Mouse (Mus musculus) intestine, postnatal 0 days (tissue): Measurements from ENCODE around the gene Fez2. TPM values are rescaled to one million over a fixed set of nuclear protein-coding genes. Genes with fewer than 3 reads are reported as not detected.

Experiments used
- ATAC-seq: fragments of 200-750 bp; cut with Nextera tagmentation; 2 replicates; pipeline ENCODE4 v1.8.0; 2017; ENCODE audit warnings: mild to moderate bottlenecking, moderate TSS enrichment, moderate library complexity
- H3K27ac ChIP-seq: fragments of 300-500 bp; sonication (generic); 2 replicates; pipeline ENCODE4 v1.5.1; 2014; ENCODE audit warnings: mild to moderate bottlenecking, low read depth, low read length, moderate library complexity
- H3K27me3 ChIP-seq: fragments of 300-500 bp; sonication (generic); replicated peaks from 2 replicates; pipeline ENCODE4 v1.6.1; 2014; ENCODE audit warnings: low read length, mixed read lengths; ENCODE audit not compliant: control insufficient read depth, insufficient read depth
- H3K36me3 ChIP-seq: fragments of 300-500 bp; sonication (generic); 2 replicates; pipeline ENCODE4 v1.6.1; 2014; ENCODE audit warnings: mild to moderate bottlenecking, moderate library complexity; ENCODE audit not compliant: control insufficient read depth, insufficient read depth
- H3K4me1 ChIP-seq: fragments of 300-500 bp; sonication (generic); replicated peaks from 2 replicates; pipeline ENCODE4 v1.6.1; 2014; ENCODE audit warnings: antibody characterized with exemption, low read length, mixed read lengths; ENCODE audit not compliant: control insufficient read depth, insufficient read depth
- H3K4me2 ChIP-seq: fragments of 300-500 bp; sonication (generic); replicated peaks from 2 replicates; pipeline ENCODE4 v1.6.1; 2014; ENCODE audit warnings: low read depth, mild to moderate bottlenecking, moderate library complexity
- H3K4me3 ChIP-seq: fragments of 300-500 bp; sonication (generic); 2 replicates; pipeline ENCODE4 v1.5.1; 2014; ENCODE audit warnings: low read depth, low read length
- H3K9ac ChIP-seq: fragments of 300-500 bp; sonication (generic); 2 replicates; pipeline ENCODE4 v1.6.1; 2014; ENCODE audit warnings: mild to moderate bottlenecking, low read depth, low read length
- H3K9me3 ChIP-seq: fragments of 300-500 bp; sonication (generic); 2 replicates; pipeline ENCODE4 v1.6.1; 2016; ENCODE audit warnings: mixed run types; ENCODE audit not compliant: control insufficient read depth
- CTCF ChIP-seq: sonication (generic); IDR thresholded peaks from 2 replicates; pipeline ENCODE4 v1.5.1; 2016; ENCODE audit warnings: low read depth, mild to moderate bottlenecking, control low read depth, antibody characterized with exemption, moderate library complexity
- WGBS: fragments of 180-500 bp; shearing (Covaris S2); extraction: QIAGEN DNeasy Blood & Tissue Kit; methylation state at CpG from one replicate; pipeline ENCODE4 v1.1.7; 2014; 5-methylcytosine and 5-hydroxymethylcytosine counted together
- polyA plus RNA-seq: library from polyadenylated mRNA; unstranded; fragments of >200 nt; fragmentation: Nextera tagmentation; extraction: Ambion mirVana; gene quantifications from 2 replicates; pipeline ENCODE4 v1.2.1, GENCODE M21; 2015

Fez2 gene
- polyA plus RNA-seq, 1 experiment from 2014 or later = 59.4 TPM

GRCm38 (mm10) chr17:78419216-78419615 is 1.3 kb upstream of the Fez2 start:
- H3K4me2 ChIP-seq = no peak overlapping the region
- H3K9ac ChIP-seq = no peak overlapping the region
- H3K27me3 ChIP-seq = no peaks in the 10 kb centered on the region
- H3K4me3 ChIP-seq = no peak overlapping the region
- 64% methylated on average over 4 of the region's 4 CpGs for WGBS
- no peak for ATAC-seq
- no peaks in the 10 kb centered on the region for H3K36me3 ChIP-seq
- no peak for TF ChIP-seq CTCF
- H3K9me3 ChIP-seq = no peaks in the 10 kb centered on the region
- H3K27ac ChIP-seq = no peak overlapping the region
- peaks cover 10% of the 10 kb centered on the region for H3K4me1 ChIP-seq

- peak; percentile 86 for ATAC-seq
- H3K36me3 ChIP-seq = peaks cover 12% of the 10 kb centered on the region
Measured at GRCm38 (mm10) chr17:78415255-78415654, 2.7 kb downstream of the Fez2 start.

GRCm38 (mm10) chr17:78409900-78410299 is 8.1 kb downstream of the Fez2 start:
- Histone ChIP-seq H3K4me3 (no peak overlapping the region), H3K27me3 (no peaks in the 10 kb centered on the region), H3K9ac (no peak overlapping the region), H3K4me2 (no peak overlapping the region), H3K27ac (no peak overlapping the region), H3K36me3 (peaks cover 12% of the 10 kb centered on the region), H3K4me1 (peaks cover 9% of the 10 kb centered on the region; the same call in 1 of the 2 replicates), H3K9me3 (no peaks in the 10 kb centered on the region)
- no peak for TF ChIP-seq CTCF
- WGBS = 60% methylated on average over 2 of the region's 2 CpGs
- ATAC-seq = no peak

More at GRCm38 (mm10) chr17:78415255-78415654, 2.7 kb downstream of the Fez2 start:
- Histone ChIP-seq H3K27me3 (no peaks in the 10 kb centered on the region), H3K27ac (peak overlapping the region; percentile 88), H3K9me3 (no peaks in the 10 kb centered on the region), H3K4me1 (peaks cover 14% of the 10 kb centered on the region), H3K4me2 (peak overlapping the region; percentile 24; the same call in 1 of the 2 replicates), H3K4me3 (no peak overlapping the region), H3K9ac (no peak overlapping the region)
- WGBS = 43% methylated on average over 2 of the region's 2 CpGs
- no peak for TF ChIP-seq CTCF

GRCm38 (mm10) chr17:78408386-78408785 is 9.6 kb downstream of the Fez2 start:
- Histone ChIP-seq H3K4me3 (no peak overlapping the region), H3K9ac (no peak overlapping the region), H3K27me3 (no peaks in the 10 kb centered on the region), H3K4me1 (peaks cover 7% of the 10 kb centered on the region; the same call in 1 of the 2 replicates), H3K4me2 (no peak overlapping the region), H3K9me3 (no peaks in the 10 kb centered on the region), H3K36me3 (peaks cover 12% of the 10 kb centered on the region), H3K27ac (peak overlapping the region; percentile 71)
- peak; percentile 85 for ATAC-seq
- TF ChIP-seq CTCF = no peak
- WGBS = 60% methylated on average over 10 of the region's 10 CpGs

- WGBS = 57% methylated on average over 4 of the region's 4 CpGs
- H3K4me2 ChIP-seq = no peak overlapping the region
- H3K27ac ChIP-seq = no peak overlapping the region
- H3K9me3 ChIP-seq = no peaks in the 10 kb centered on the region
- no peak for TF ChIP-seq CTCF
- no peak overlapping the region for H3K9ac ChIP-seq
- peaks cover 11% of the 10 kb centered on the region for H3K4me1 ChIP-seq
- ATAC-seq = no peak
- H3K27me3 ChIP-seq = no peaks in the 10 kb centered on the region
- H3K4me3 ChIP-seq = no peak overlapping the region
- H3K36me3 ChIP-seq = peaks cover 8% of the 10 kb centered on the region
Measured at GRCm38 (mm10) chr17:78407581-78407980, 10.4 kb downstream of the Fez2 start.

GRCm38 (mm10) chr17:78406854-78407253 is 11.1 kb downstream of the Fez2 start:
- TF ChIP-seq CTCF = no peak
- peaks cover under 1% of the 10 kb centered on the region for H3K36me3 ChIP-seq
- H3K9me3 ChIP-seq = no peaks in the 10 kb centered on the region
- H3K4me2 ChIP-seq = no peak overlapping the region
- 85% methylated on average over 10 of the region's 10 CpGs for WGBS
- no peak for ATAC-seq
- H3K4me1 ChIP-seq = peaks cover 16% of the 10 kb centered on the region
- H3K27ac ChIP-seq = no peak overlapping the region
- no peak overlapping the region for H3K9ac ChIP-seq
- no peaks in the 10 kb centered on the region for H3K27me3 ChIP-seq
- no peak overlapping the region for H3K4me3 ChIP-seq

GRCm38 (mm10) chr17:78405336-78405735 is 12.6 kb downstream of the Fez2 start:
- Histone ChIP-seq H3K27me3 (no peaks in the 10 kb centered on the region), H3K27ac (no peak overlapping the region), H3K4me3 (no peak overlapping the region), H3K36me3 (no peaks in the 10 kb centered on the region; the same call in 1 of the 2 replicates), H3K4me1 (peaks cover 18% of the 10 kb centered on the region), H3K4me2 (no peak overlapping the region), H3K9ac (no peak overlapping the region), H3K9me3 (no peaks in the 10 kb centered on the region)
- ATAC-seq = no peak
- no peak for TF ChIP-seq CTCF
- 86% methylated on average over 3 of the region's 3 CpGs for WGBS
